Mouse (Mus musculus) hindbrain, postnatal 0 days (tissue): ENCODE results near the gene Pter. TPM values are rescaled to one million over a fixed set of nuclear protein-coding genes. Genes with fewer than 3 reads are reported as not detected.
A peak's percentile ranks its signal among the peaks of the same experiment; 100 is the strongest.

Source experiments
- ATAC-seq: fragments of 200-750 bp; cut with Nextera tagmentation; 2 replicates; pipeline ENCODE4 v1.8.0; 2017; ENCODE audit warnings: mild to moderate bottlenecking, moderate TSS enrichment, moderate library complexity
- DNase-seq: peaks from one replicate; pipeline ENCODE4 v3.0.0-alpha.2; 2015; ENCODE audit warnings: low spot score
- H3K27ac ChIP-seq: fragments of 300-500 bp; sonication (generic); 2 replicates; pipeline ENCODE4 v1.5.1; 2014; ENCODE audit warnings: mild to moderate bottlenecking
- H3K27me3 ChIP-seq: fragments of 300-500 bp; sonication (generic); 2 replicates; pipeline ENCODE4 v1.6.1; 2014; ENCODE audit warnings: low read length, mixed read lengths; ENCODE audit not compliant: insufficient read depth
- H3K36me3 ChIP-seq: fragments of 300-500 bp; sonication (generic); 2 replicates; pipeline ENCODE4 v1.6.1; 2014; ENCODE audit warnings: low read length, mixed read lengths; ENCODE audit not compliant: insufficient read depth
- H3K4me1 ChIP-seq: fragments of 300-500 bp; sonication (generic); 2 replicates; pipeline ENCODE4 v1.6.1; 2014; ENCODE audit warnings: antibody characterized with exemption, low read length, mixed read lengths; ENCODE audit not compliant: insufficient read depth
- H3K4me2 ChIP-seq: fragments of 300-500 bp; sonication (generic); 2 replicates; pipeline ENCODE4 v1.6.1; 2014; ENCODE audit warnings: low read depth, mild to moderate bottlenecking, low read length, moderate library complexity, mixed read lengths
- H3K4me3 ChIP-seq: fragments of 300-500 bp; sonication (generic); 2 replicates; pipeline ENCODE4 v1.5.1; 2014; ENCODE audit warnings: low read length
- H3K9ac ChIP-seq: fragments of 300-500 bp; sonication (generic); replicated peaks from 2 replicates; pipeline ENCODE4 v1.6.1; 2014; ENCODE audit warnings: mild to moderate bottlenecking, low read length, moderate library complexity, mixed read lengths
- H3K9me3 ChIP-seq: fragments of 300-500 bp; sonication (generic); 2 replicates; pipeline ENCODE4 v1.6.1; 2016; ENCODE audit warnings: low read length, mixed read lengths
- CTCF ChIP-seq: IDR thresholded peaks from 2 replicates; pipeline ENCODE4 v1.5.1; 2016; ENCODE audit warnings: antibody characterized with exemption, control low read depth, low read depth
- WGBS: fragments of 180-500 bp; shearing (Covaris S2); extraction: QIAGEN DNeasy Blood & Tissue Kit; methylation state at CpG from one replicate; pipeline ENCODE4 v1.1.7; 2014; 5-methylcytosine and 5-hydroxymethylcytosine counted together
- polyA plus RNA-seq: library from polyadenylated mRNA; unstranded; fragments of >200 nt; fragmentation: Nextera tagmentation; extraction: Ambion mirVana; gene quantifications from 2 replicates; pipeline ENCODE4 v1.2.1, GENCODE M21; 2015
- total RNA-seq: library from RNA; depleted of rRNA; stranded (reverse); fragments of >200 nt; gene quantifications from 2 replicates; pipeline ENCODE4 v1.2.3, GENCODE M21; 2014

The Pter gene
- total and polyA plus RNA-seq, 2 experiments from 2014 or later, result 9.1 to 19.6 TPM

- Histone ChIP-seq H3K27me3 (peaks cover 4% of the 10 kb centered on the region; the same call in 1 of the 2 replicates), H3K27ac (no peak overlapping the region), H3K4me1 (0 out of 2 replicates have a peak, but pooled peaks cover 3% of the 10 kb centered on the region), H3K9ac (no peak overlapping the region), H3K4me2 (peak overlapping the region; percentile 34), H3K36me3 (no peaks in the 10 kb centered on the region), H3K9me3 (no peaks in the 10 kb centered on the region), H3K4me3 (no peak overlapping the region; the same call in 1 of the 2 replicates)
- ATAC-seq, result no peak
- 66% methylated on average over 1 of the region's 1 CpGs for WGBS
- DNase-seq, result no peak
- peak; percentile 28 for TF ChIP-seq CTCF
Observed at GRCm38 (mm10) chr2:13008433-13008832, 84.6 kb downstream of the Pter start.

DNA sequence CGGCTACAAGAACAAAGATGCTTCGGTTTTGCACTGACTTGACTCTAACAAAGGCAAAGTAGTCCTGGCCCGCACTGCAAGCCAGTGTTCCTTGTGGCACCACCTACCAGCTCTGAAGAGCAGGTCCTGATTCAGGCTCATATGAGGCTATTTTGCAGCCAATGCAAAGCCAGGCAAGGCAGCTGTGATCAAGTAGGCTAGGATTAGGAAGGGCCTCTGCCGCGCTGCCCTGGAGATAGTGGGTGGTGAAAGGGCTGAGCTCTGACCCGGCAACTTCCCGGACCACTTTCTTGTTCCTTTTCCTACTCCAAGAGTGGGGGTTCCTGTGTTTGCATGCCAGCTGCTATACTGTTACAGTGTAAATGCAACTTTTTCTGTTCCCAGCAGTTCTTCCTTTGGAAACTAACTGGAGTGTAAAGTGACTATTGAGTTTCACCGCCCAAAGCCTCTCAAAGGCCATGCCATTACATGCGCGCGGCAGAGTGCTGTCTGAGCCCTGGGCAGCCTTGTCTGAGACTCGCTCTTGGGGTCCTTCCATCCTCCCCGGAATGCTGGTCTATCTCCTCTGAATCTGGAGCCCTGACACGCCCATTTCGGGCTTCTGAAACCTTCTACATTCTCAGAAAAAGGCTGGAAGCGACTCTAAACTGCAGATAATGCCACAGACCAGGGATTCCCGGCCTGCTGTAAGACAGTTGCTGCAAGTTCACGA lies 85.6 kb downstream of the Pter start:
- Histone ChIP-seq H3K27ac (peak overlapping the region; percentile 60; the same call in 1 of the 2 replicates), H3K9me3 (no peaks in the 10 kb centered on the region), H3K27me3 (peaks cover 4% of the 10 kb centered on the region; the same call in 1 of the 2 replicates), H3K9ac (peak overlapping the region; percentile 53; the same call in 1 of the 2 replicates), H3K36me3 (no peaks in the 10 kb centered on the region), H3K4me2 (peak overlapping the region; percentile 100), H3K4me3 (peak overlapping the region; percentile 60), H3K4me1 (0 out of 2 replicates have a peak, but pooled peaks cover 3% of the 10 kb centered on the region)
- ATAC-seq, result peak; percentile 19
- peak; percentile 17 for DNase-seq
- 10% methylated on average over 18 of the region's 18 CpGs for WGBS
- no peak for TF ChIP-seq CTCF

GRCm38 (mm10) chr2:13010030-13010459 lies 86.2 kb downstream of the Pter start:
- H3K9ac ChIP-seq, result peak overlapping the region; percentile 53
- H3K4me2 ChIP-seq, result peak overlapping the region; percentile 100
- no peak for DNase-seq
- peak; percentile 25 for ATAC-seq
- 0 out of 2 replicates have a peak, but pooled peaks cover 3% of the 10 kb centered on the region for H3K4me1 ChIP-seq
- H3K36me3 ChIP-seq, result no peaks in the 10 kb centered on the region
- no peaks in the 10 kb centered on the region for H3K9me3 ChIP-seq
- H3K27me3 ChIP-seq, result peaks cover 4% of the 10 kb centered on the region; the same call in 1 of the 2 replicates
- WGBS, result 2% methylated on average over 31 of the region's 31 CpGs
- H3K27ac ChIP-seq, result peak overlapping the region; percentile 60
- H3K4me3 ChIP-seq, result peak overlapping the region; percentile 60
- no peak for TF ChIP-seq CTCF

DNA sequence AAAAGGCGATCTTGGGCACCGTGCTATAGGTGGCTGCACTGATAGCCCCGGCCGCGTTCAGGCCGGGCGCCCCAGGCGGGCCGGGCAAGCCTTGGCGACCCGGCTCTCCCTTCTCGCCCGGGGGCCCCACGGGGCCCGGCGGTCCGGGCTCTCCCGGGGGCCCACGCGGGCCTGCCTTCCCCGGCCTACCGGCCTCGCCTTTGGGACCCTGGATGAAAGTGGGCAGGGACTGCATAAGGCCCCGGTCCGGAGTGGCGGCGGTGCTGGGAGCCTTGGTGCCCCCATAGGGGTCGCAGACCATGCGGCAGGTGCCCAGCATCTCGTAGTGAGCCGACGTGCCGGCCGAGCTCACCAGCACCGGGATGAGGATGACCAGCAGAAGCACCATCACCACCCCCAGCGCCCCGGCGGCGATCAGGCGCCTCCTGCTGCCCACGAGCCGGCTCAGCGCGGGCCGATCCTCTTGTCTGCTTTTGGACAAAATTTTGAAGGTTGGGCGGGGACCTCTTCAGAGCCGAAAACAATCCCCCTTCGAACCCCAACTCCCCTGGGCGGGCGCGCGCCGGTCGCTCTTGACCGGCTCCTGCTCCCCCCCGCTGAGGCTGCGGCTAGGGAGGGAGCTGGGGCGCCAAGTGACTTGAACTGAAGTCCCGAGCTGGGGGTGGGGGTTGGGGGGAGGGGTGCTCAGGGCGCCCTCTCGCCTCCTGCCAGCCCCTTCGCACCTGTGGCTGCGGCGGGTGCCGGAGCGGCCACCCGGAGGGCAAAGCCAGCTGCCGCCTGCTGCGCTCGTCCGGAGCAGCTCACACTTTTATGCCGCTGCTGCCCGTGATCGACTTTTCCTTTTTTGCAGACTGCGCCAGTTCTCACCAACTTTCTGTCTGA lies 86.9 kb downstream of the Pter start:
- Histone ChIP-seq H3K9ac (peak overlapping the region; percentile 53), H3K4me1 (0 out of 2 replicates have a peak, but pooled peaks cover 3% of the 10 kb centered on the region), H3K36me3 (no peaks in the 10 kb centered on the region), H3K4me3 (peak overlapping the region; percentile 60), H3K27ac (peak overlapping the region; percentile 60), H3K9me3 (no peaks in the 10 kb centered on the region), H3K27me3 (peaks cover 4% of the 10 kb centered on the region; the same call in 1 of the 2 replicates), H3K4me2 (peak overlapping the region; percentile 100)
- DNase-seq (peak; percentile 51), ATAC-seq (peak; percentile 66)
- TF ChIP-seq CTCF, result peak; percentile 50
- 2% methylated on average over 63 of the region's 75 CpGs for WGBS

DNA sequence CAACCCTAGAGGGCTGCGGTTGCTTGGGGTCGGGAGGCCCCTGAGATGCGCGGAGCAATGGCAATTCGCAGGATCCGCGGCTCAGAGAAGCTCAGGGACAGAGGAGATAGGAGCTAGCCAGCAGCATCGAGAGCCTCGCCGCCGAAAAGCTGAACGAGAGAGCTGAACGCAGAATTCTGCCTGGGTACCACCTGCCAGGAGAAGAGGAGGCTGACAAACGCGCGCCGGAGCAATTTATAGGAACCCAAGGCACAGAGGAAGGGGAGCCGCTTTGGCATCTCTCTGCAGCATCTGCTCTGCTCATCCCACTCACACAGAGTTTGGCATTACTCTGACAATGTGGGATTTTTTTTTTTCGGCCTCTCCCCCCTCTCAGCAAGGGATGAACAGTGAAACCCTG lies 87.6 kb downstream of the Pter start, which contains the start of gene C1ql3:
Gene C1ql3 (minus strand): TSS at position 335 of the 400 bp plus-strand sequence.
- H3K27ac ChIP-seq, result peak within 1 kb of the TSS; percentile 60
- H3K9ac ChIP-seq, result peak within 1 kb of the TSS; percentile 53
- WGBS, result under 1% methylated on average over 19 of the region's 19 CpGs
- peak within 1 kb of the TSS; percentile 60 for H3K4me3 ChIP-seq
- H3K36me3 ChIP-seq, result no peaks in the 10 kb centered on the region
- DNase-seq, result peak; percentile 64
- 0 out of 2 replicates have a peak, but pooled peaks have one; percentile 46 for ATAC-seq
- peak within 1 kb of the TSS; percentile 100 for H3K4me2 ChIP-seq
- H3K9me3 ChIP-seq, result no peaks in the 10 kb centered on the region
- TF ChIP-seq CTCF, result no peak
- H3K27me3 ChIP-seq, result peaks cover 4% of the 10 kb centered on the region; the same call in 1 of the 2 replicates
- H3K4me1 ChIP-seq, result 0 out of 2 replicates have a peak, but pooled peaks cover 3% of the 10 kb centered on the region

GRCm38 (mm10) chr2:13011973-13012372 lies 88.1 kb downstream of the Pter start:
- WGBS, result 55% methylated on average over 3 of the region's 3 CpGs
- H3K36me3 ChIP-seq, result no peaks in the 10 kb centered on the region
- H3K9me3 ChIP-seq, result no peaks in the 10 kb centered on the region
- H3K27ac ChIP-seq, result no peak overlapping the region
- no peak for TF ChIP-seq CTCF
- no peak for DNase-seq
- peak overlapping the region; percentile 100 for H3K4me2 ChIP-seq
- H3K27me3 ChIP-seq, result peaks cover 4% of the 10 kb centered on the region; the same call in 1 of the 2 replicates
- no peak overlapping the region for H3K9ac ChIP-seq
- H3K4me1 ChIP-seq, result 0 out of 2 replicates have a peak, but pooled peaks cover 3% of the 10 kb centered on the region
- H3K4me3 ChIP-seq, result peak overlapping the region; percentile 60
- ATAC-seq, result no peak
